Mouse (Mus musculus) G1E (cell line): ENCODE measurements at regions not wholly inside any gene's neighbourhood (a gene's known extent, or its start where the extent isn't known, plus 50 kb on each side); places are given as distances from the start of the nearest gene placed in this dataset.

Experiments
- ATAC-seq: 2 replicates; pipeline ENCODE4 v1.8.0; 2016; ENCODE audit warnings: mild to moderate bottlenecking; ENCODE audit not compliant: insufficient number of reproducible peaks, poor library complexity, low FRiP score, severe bottlenecking; ENCODE audit errors: extremely low read depth
- DNase-seq: peaks from one replicate; pipeline ENCODE4 v3.0.0; 2012; ENCODE audit warnings: low spot score
- H3K27me3 ChIP-seq: 2 replicates; pipeline ENCODE4 v1.6.1; 2012; ENCODE audit warnings: mild to moderate bottlenecking, low read length, inconsistent platforms; ENCODE audit not compliant: insufficient read depth
- H3K36me3 ChIP-seq: replicated peaks from 2 replicates; pipeline ENCODE3; 2012; ENCODE audit warnings: mild to moderate bottlenecking, inconsistent platforms
- H3K4me1 ChIP-seq: 2 replicates; pipeline ENCODE4 v1.6.1; 2012; ENCODE audit warnings: low read depth, low read length, inconsistent platforms, mixed read lengths; ENCODE audit not compliant: insufficient read depth
- H3K4me3 ChIP-seq: 2 replicates; pipeline ENCODE4 v1.5.1; 2012; ENCODE audit warnings: low read depth, mild to moderate bottlenecking, inconsistent platforms, low read length, moderate library complexity, mixed read lengths
- H3K9me3 ChIP-seq: replicated peaks from 2 replicates; pipeline ENCODE4 v1.6.1; 2012; ENCODE audit warnings: inconsistent platforms
- CTCF ChIP-seq: IDR thresholded peaks from 2 replicates; pipeline ENCODE4 v1.5.1; 2012; ENCODE audit warnings: low read depth, low read length, inconsistent platforms, mixed read lengths
- GATA1 ChIP-seq: IDR thresholded peaks from 2 replicates; pipeline ENCODE4 v1.6.1; 2012; ENCODE audit warnings: borderline replicate concordance, low read length, inconsistent platforms, mixed read lengths
- GATA2 ChIP-seq: IDR thresholded peaks from 2 replicates; pipeline ENCODE4 v1.6.1; 2012; ENCODE audit warnings: low read depth, low read length, inconsistent platforms, borderline replicate concordance
- POLR2AphosphoS5 ChIP-seq: IDR thresholded peaks from 2 replicates; pipeline ENCODE4 v1.6.1; 2012; ENCODE audit warnings: low read depth, low read length, inconsistent platforms; ENCODE audit not compliant: insufficient replicate concordance
- TAL1 ChIP-seq: conservative IDR thresholded peaks from 2 replicates; pipeline ENCODE4 v1.6.1; 2012; ENCODE audit warnings: low read depth, low read length, inconsistent platforms, mixed read lengths

- Histone ChIP-seq H3K36me3 (no peaks in the 10 kb centered on the region), H3K4me3 (no peak overlapping the region), H3K4me1 (no peaks in the 10 kb centered on the region), H3K27me3 (no peaks in the 10 kb centered on the region), H3K9me3 (no peaks in the 10 kb centered on the region)
- TF ChIP-seq TAL1 (no peak), GATA2 (no peak), CTCF (no peak)
- ATAC-seq (peak; percentile 36; the same call in 1 of the 2 replicates), DNase-seq (no peak)
These were observed 192.3 kb upstream of the B430218F22Rik start for GRCm38 (mm10) chr13:118193951-118194696.

GRCm38 (mm10) chr13:118208146-118208545, 178.3 kb upstream of the B430218F22Rik start:
- Histone ChIP-seq H3K4me1 (no peaks in the 10 kb centered on the region), H3K36me3 (no peaks in the 10 kb centered on the region), H3K9me3 (no peaks in the 10 kb centered on the region), H3K4me3 (no peak overlapping the region), H3K27me3 (no peaks in the 10 kb centered on the region)
- no peak for DNase-seq
- TF ChIP-seq GATA2 (no peak), GATA1 (no peak), TAL1 (no peak), CTCF (no peak), POLR2AphosphoS5 (no peak)
- ATAC-seq: no peak

- H3K4me3 ChIP-seq: no peak overlapping the region
- ATAC-seq: peak; percentile 46; the same call in 1 of the 2 replicates
- H3K27me3 ChIP-seq: no peaks in the 10 kb centered on the region
- TF ChIP-seq GATA2: no peak
- TF ChIP-seq POLR2AphosphoS5: no peak
- TF ChIP-seq GATA1: no peak
- no peak for TF ChIP-seq TAL1
- TF ChIP-seq CTCF: no peak
- no peaks in the 10 kb centered on the region for H3K36me3 ChIP-seq
- no peak for DNase-seq
- no peaks in the 10 kb centered on the region for H3K4me1 ChIP-seq
- no peaks in the 10 kb centered on the region for H3K9me3 ChIP-seq
These were observed 159.1 kb upstream of the B430218F22Rik start for GRCm38 (mm10) chr13:118227354-118227753.

GRCm38 (mm10) chr13:118237968-118238367, 148.5 kb upstream of the B430218F22Rik start:
- H3K36me3 ChIP-seq: no peaks in the 10 kb centered on the region
- TF ChIP-seq GATA2 (no peak), CTCF (no peak), GATA1 (no peak), POLR2AphosphoS5 (no peak), TAL1 (no peak)
- no peak for ATAC-seq

GRCm38 (mm10) chr13:118244680-118245079, 141.8 kb upstream of the B430218F22Rik start:
- DNase-seq: no peak
- no peaks in the 10 kb centered on the region for H3K9me3 ChIP-seq
- no peaks in the 10 kb centered on the region for H3K4me1 ChIP-seq
- no peaks in the 10 kb centered on the region for H3K27me3 ChIP-seq
- TF ChIP-seq CTCF (no peak), TAL1 (no peak), GATA1 (no peak), GATA2 (no peak), POLR2AphosphoS5 (no peak)
- no peaks in the 10 kb centered on the region for H3K36me3 ChIP-seq
- no peak for ATAC-seq
- H3K4me3 ChIP-seq: no peak overlapping the region

More at GRCm38 (mm10) chr13:118237968-118238367, 148.5 kb upstream of the B430218F22Rik start:
- DNase-seq: no peak
- Histone ChIP-seq H3K9me3 (no peaks in the 10 kb centered on the region), H3K4me3 (no peak overlapping the region), H3K27me3 (no peaks in the 10 kb centered on the region), H3K4me1 (no peaks in the 10 kb centered on the region)

GRCm38 (mm10) chr13:118245546-118245945, 140.9 kb upstream of the B430218F22Rik start:
- TF ChIP-seq GATA1: no peak
- no peak for TF ChIP-seq GATA2
- H3K36me3 ChIP-seq: no peaks in the 10 kb centered on the region
- no peaks in the 10 kb centered on the region for H3K9me3 ChIP-seq

GRCm38 (mm10) chr13:118259606-118260005, 126.8 kb upstream of the B430218F22Rik start:
- H3K4me3 ChIP-seq: no peak overlapping the region
- no peaks in the 10 kb centered on the region for H3K9me3 ChIP-seq
- no peak for ATAC-seq

More at GRCm38 (mm10) chr13:118245546-118245945, 140.9 kb upstream of the B430218F22Rik start:
- ATAC-seq (no peak), DNase-seq (no peak)
- Histone ChIP-seq H3K27me3 (no peaks in the 10 kb centered on the region), H3K4me3 (no peak overlapping the region), H3K4me1 (no peaks in the 10 kb centered on the region)

More at GRCm38 (mm10) chr13:118259606-118260005, 126.8 kb upstream of the B430218F22Rik start:
- Histone ChIP-seq H3K4me1 (no peaks in the 10 kb centered on the region), H3K27me3 (no peaks in the 10 kb centered on the region), H3K36me3 (no peaks in the 10 kb centered on the region)
- no peak for TF ChIP-seq GATA2
- TF ChIP-seq TAL1: no peak
- TF ChIP-seq CTCF: no peak
- TF ChIP-seq POLR2AphosphoS5: no peak
- no peak for TF ChIP-seq GATA1
- no peak for DNase-seq
